In the genomic region with DNA sequence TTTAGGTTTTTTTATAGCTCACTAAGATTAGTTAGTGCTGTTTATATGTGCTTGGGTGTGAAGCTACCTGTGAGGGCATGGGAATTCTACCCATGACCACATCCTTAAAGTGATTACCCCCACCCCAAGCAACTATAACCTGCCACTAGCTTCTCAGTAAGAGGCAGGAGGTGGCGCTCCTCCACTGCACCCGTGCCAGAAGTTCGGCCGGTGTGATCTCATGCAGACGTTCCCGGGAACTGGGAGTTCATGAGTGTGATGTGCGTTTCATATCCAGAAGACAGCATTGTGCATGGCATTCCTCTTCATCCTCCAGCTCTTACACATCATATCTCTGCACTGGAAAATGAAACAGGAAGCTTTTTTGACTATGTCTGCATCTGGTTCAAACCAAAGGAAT, we compare ENCODE assay signal across 15 mouse cellular contexts. TPM values are rescaled to one million over a fixed set of nuclear protein-coding genes. Genes with fewer than 3 reads are reported as not detected.
A peak's percentile ranks its signal among the peaks of the same experiment; 100 is the strongest.
DNase-seq lines count a peak whose midpoint lies in the region; ATAC-seq and TF ChIP-seq lines count a peak whose summit lies in the region.
"Had no signal": no experiment of that assay in that cellular context is flagged by ENCODE, and none has a peak within 500 bp of the region (broad histone marks: within the 10 kb centered on the region; RNA-seq: fewer than 3 reads in every experiment).

No protein-coding gene starts in this region.

- TF ChIP-seq CTCF in intestine, postnatal 0 days (IDR thresholded peaks at IDR 0.05; ENCODE audit: low read depth), result peak; percentile 61

- H3K4me2 ChIP-seq in intestine, postnatal 0 days (replicated peaks; ENCODE audit: low read depth), result no peak overlapping the region
- H3K4me2 ChIP-seq in intestine, embryonic 15.5 days (replicated peaks), result no peak overlapping the region
- H3K4me2 ChIP-seq in midbrain, embryonic 11.5 days, result no peak overlapping the region
- no peak overlapping the region for H3K4me2 ChIP-seq in midbrain, embryonic 15.5 days
- H3K4me2 ChIP-seq: limb, embryonic 13.5 days; neural tube, embryonic 12.5 days had no signal

- no peak overlapping the region for H3K9ac ChIP-seq in intestine, postnatal 0 days (ENCODE audit: low read depth, low read length)
- H3K9ac ChIP-seq in intestine, embryonic 15.5 days, result no peak overlapping the region
- no peak overlapping the region for H3K9ac ChIP-seq in midbrain, embryonic 11.5 days (ENCODE audit: low read length)
- no peak overlapping the region for H3K9ac ChIP-seq in midbrain, embryonic 15.5 days
- H3K9ac ChIP-seq: limb, embryonic 13.5 days; neural tube, embryonic 12.5 days had no signal

- no peak overlapping the region for H3K4me3 ChIP-seq in intestine, postnatal 0 days (ENCODE audit: low read depth, low read length)
- no peak overlapping the region for H3K4me3 ChIP-seq in intestine, embryonic 15.5 days (replicated peaks)
- H3K4me3 ChIP-seq in midbrain, embryonic 11.5 days (ENCODE audit: low read depth, low read length), result no peak overlapping the region
- H3K4me3 ChIP-seq in midbrain, embryonic 10.5 days, result no peak overlapping the region
- no peak overlapping the region for H3K4me3 ChIP-seq in midbrain, embryonic 15.5 days
- H3K4me3 ChIP-seq: erythroblast, embryonic 14.5 days; limb, embryonic 13.5 days; neural tube, embryonic 12.5 days had no signal

- 45% methylated on average over 7 of the region's 7 CpGs for WGBS in intestine, postnatal 0 days
- 48% methylated on average over 7 of the region's 7 CpGs for WGBS in intestine, embryonic 15.5 days
- 55% methylated on average over 7 of the region's 7 CpGs for WGBS in midbrain, embryonic 11.5 days
- WGBS in midbrain, embryonic 10.5 days, result 70% methylated on average over 7 of the region's 7 CpGs
- WGBS in midbrain, embryonic 15.5 days, result 64% methylated on average over 7 of the region's 7 CpGs

- ATAC-seq in intestine, postnatal 0 days, result no peak
- ATAC-seq in intestine, embryonic 15.5 days, result no peak
- no peak for ATAC-seq in midbrain, embryonic 11.5 days (ENCODE audit: low FRiP score)
- 0 out of 2 replicates have a peak, but pooled peaks have one; percentile 49 for ATAC-seq in midbrain, embryonic 15.5 days (replicated peaks)

- no peaks in the 10 kb centered on the region for H3K4me1 ChIP-seq in intestine, postnatal 0 days (replicated peaks; ENCODE audit: control insufficient read depth, insufficient read depth, low read length)
- H3K4me1 ChIP-seq in intestine, embryonic 15.5 days (replicated peaks), result no peaks in the 10 kb centered on the region
- no peaks in the 10 kb centered on the region for H3K4me1 ChIP-seq in midbrain, embryonic 11.5 days (ENCODE audit: control insufficient read depth, insufficient read depth, low read length)
- H3K4me1 ChIP-seq in midbrain, embryonic 10.5 days, result peaks cover 3% of the 10 kb centered on the region; the same call in 1 of the 2 replicates
- no peaks in the 10 kb centered on the region for H3K4me1 ChIP-seq in midbrain, embryonic 15.5 days
- H3K4me1 ChIP-seq: limb, embryonic 13.5 days; neural tube, embryonic 12.5 days had no signal

- peaks cover 33% of the 10 kb centered on the region for H3K36me3 ChIP-seq in intestine, postnatal 0 days (ENCODE audit: control insufficient read depth, insufficient read depth)
- no peaks in the 10 kb centered on the region for H3K36me3 ChIP-seq in intestine, embryonic 15.5 days
- H3K36me3 ChIP-seq in midbrain, embryonic 11.5 days (ENCODE audit: control insufficient read depth, insufficient read depth, low read length), result no peaks in the 10 kb centered on the region
- H3K36me3 ChIP-seq in midbrain, embryonic 10.5 days, result peaks cover 10% of the 10 kb centered on the region; the same call in 1 of the 2 replicates
- H3K36me3 ChIP-seq in midbrain, embryonic 15.5 days (replicated peaks), result peaks cover 10% of the 10 kb centered on the region; the same call in 1 of the 2 replicates

- H3K27me3 ChIP-seq in intestine, postnatal 0 days (replicated peaks; ENCODE audit: control insufficient read depth, insufficient read depth, low read length), result no peaks in the 10 kb centered on the region
- no peaks in the 10 kb centered on the region for H3K27me3 ChIP-seq in intestine, embryonic 15.5 days (replicated peaks)
- H3K27me3 ChIP-seq in midbrain, embryonic 11.5 days (ENCODE audit: control insufficient read depth, insufficient read depth, low read length), result no peaks in the 10 kb centered on the region
- H3K27me3 ChIP-seq in midbrain, embryonic 10.5 days (ENCODE audit: low read depth, poor library complexity, severe bottlenecking), result no peaks in the 10 kb centered on the region
- H3K27me3 ChIP-seq in midbrain, embryonic 15.5 days (replicated peaks), result no peaks in the 10 kb centered on the region
- H3K27me3 ChIP-seq: limb, embryonic 13.5 days; neural tube, embryonic 12.5 days had no signal

- DNase-seq in adrenal gland, postnatal 14 days, result peak; percentile 19
- no peak for DNase-seq in adrenal gland, adult (ENCODE audit: inconsistent age in 2 of 2, low spot score in 1 of 2)
- DNase-seq in midbrain, embryonic 11.5 days (ENCODE audit: low spot score, missing footprints), result peak; percentile 78
- no peak for DNase-seq in midbrain, embryonic 10.5 days (ENCODE audit: low spot score)
- DNase-seq in layer of hippocampus, adult 9-10 months (ENCODE audit: low spot score), result no peak
- DNase-seq: adrenal gland, postnatal 25 days; cerebellum, adult 2 months; kidney, adult 18-20 months had no signal

- H3K27ac ChIP-seq in intestine, postnatal 0 days (ENCODE audit: low read depth, low read length), result no peak overlapping the region
- H3K27ac ChIP-seq in intestine, embryonic 15.5 days, result no peak overlapping the region
- H3K27ac ChIP-seq in midbrain, embryonic 11.5 days (ENCODE audit: low read depth, low read length), result no peak overlapping the region
- H3K27ac ChIP-seq in midbrain, embryonic 10.5 days (replicated peaks), result no peak overlapping the region
- H3K27ac ChIP-seq in midbrain, embryonic 15.5 days, result no peak overlapping the region
- H3K27ac ChIP-seq: limb, embryonic 13.5 days; macrophage; neural tube, embryonic 12.5 days had no signal

- no peaks in the 10 kb centered on the region for H3K9me3 ChIP-seq in intestine, postnatal 0 days (ENCODE audit: control insufficient read depth)
- H3K9me3 ChIP-seq in intestine, embryonic 15.5 days, result no peaks in the 10 kb centered on the region
- H3K9me3 ChIP-seq in midbrain, embryonic 11.5 days (ENCODE audit: control insufficient read depth, low read length), result no peaks in the 10 kb centered on the region
- no peaks in the 10 kb centered on the region for H3K9me3 ChIP-seq in midbrain, embryonic 10.5 days (replicated peaks)
- no peaks in the 10 kb centered on the region for H3K9me3 ChIP-seq in midbrain, embryonic 15.5 days
- H3K9me3 ChIP-seq: limb, embryonic 13.5 days; neural tube, embryonic 12.5 days had no signal

RNA-seq across cellular contexts. Expression of a gene that starts 32.9 kb away (rescaled TPM):
- 0.52 and 0.53 TPM in 2 replicates for total RNA-seq in adrenal gland, postnatal 14 days (2021)
- polyA plus RNA-seq in intestine, postnatal 0 days (2015; fragmentation: Nextera tagmentation; extraction: Ambion mirVana), result 5.9 and 7.9 TPM in 2 replicates
- polyA plus RNA-seq in intestine, embryonic 15.5 days (2015; fragmentation: Nextera tagmentation; extraction: Ambion mirVana), result 14.2 and 14.7 TPM in 2 replicates
- polyA plus RNA-seq in midbrain, embryonic 11.5 days (2014; fragmentation: Nextera tagmentation; extraction: Ambion mirVana), result 1.8 and 3.9 TPM in 2 replicates
- 3.7 and 5.5 TPM in 2 replicates for polyA plus RNA-seq in midbrain, embryonic 10.5 days (2016; fragmentation: Nextera tagmentation; extraction: Ambion mirVana)
- polyA plus RNA-seq in midbrain, embryonic 15.5 days (2015; fragmentation: Nextera tagmentation; extraction: Ambion mirVana), result 1.2 and 1.8 TPM in 2 replicates
- polyA plus RNA-seq: erythroblast, embryonic 14.5 days; macrophage had no signal

RNA-seq across cellular contexts. Expression of a gene that starts 41.3 kb away (rescaled TPM):
- total RNA-seq in adrenal gland, postnatal 14 days (2021), result 116 and 125 TPM in 2 replicates
- polyA plus RNA-seq in intestine, postnatal 0 days (2015; fragmentation: Nextera tagmentation; extraction: Ambion mirVana), result 171 and 189 TPM in 2 replicates
- polyA plus RNA-seq in intestine, embryonic 15.5 days (2015; fragmentation: Nextera tagmentation; extraction: Ambion mirVana), result 123 and 127 TPM in 2 replicates
- 98.6 and 99.6 TPM in 2 replicates for polyA plus RNA-seq in midbrain, embryonic 11.5 days (2014; fragmentation: Nextera tagmentation; extraction: Ambion mirVana)
- 52.7 and 72.1 TPM in 2 replicates for polyA plus RNA-seq in midbrain, embryonic 10.5 days (2016; fragmentation: Nextera tagmentation; extraction: Ambion mirVana)
- 321 and 340 TPM in 2 replicates for polyA plus RNA-seq in midbrain, embryonic 15.5 days (2015; fragmentation: Nextera tagmentation; extraction: Ambion mirVana)

Comparison
In these comparisons a context has a peak if more than half of its experiments do, and no peak if none do; other contexts are left out.
1. DNase-seq: peak in adrenal gland, postnatal 14 days (single experiment) and midbrain, embryonic 11.5 days (single experiment); none in adrenal gland, adult (0 of 2), midbrain, embryonic 10.5 days (single experiment) and layer of hippocampus, adult 9-10 months (single experiment).